Mouse (Mus musculus) liver, embryonic 16.5 days (tissue): Measurements from ENCODE around the gene Thrap3. TPM values are rescaled to one million over a fixed set of nuclear protein-coding genes. Genes with fewer than 3 reads are reported as not detected.

ENCODE experiments used
- ATAC-seq: fragments of 200-750 bp; cut with Nextera tagmentation; 2 replicates; pipeline ENCODE4 v1.8.0; 2017; ENCODE audit warnings: low read depth, mild to moderate bottlenecking, moderate number of reproducible peaks, moderate library complexity
- H3K27ac ChIP-seq: fragments of 300-500 bp; sonication (generic); 2 replicates; pipeline ENCODE4 v1.5.1; 2014; ENCODE audit warnings: mild to moderate bottlenecking, low read length
- H3K27me3 ChIP-seq: fragments of 300-500 bp; sonication (generic); 2 replicates; pipeline ENCODE4 v1.6.1; 2014; ENCODE audit warnings: low read depth, low read length, mixed read lengths; ENCODE audit not compliant: control insufficient read depth, insufficient read depth
- H3K36me3 ChIP-seq: fragments of 300-500 bp; sonication (generic); 2 replicates; pipeline ENCODE4 v1.6.1; 2014; ENCODE audit warnings: mild to moderate bottlenecking; ENCODE audit not compliant: control insufficient read depth, insufficient read depth
- H3K4me1 ChIP-seq: fragments of 300-500 bp; sonication (generic); 2 replicates; pipeline ENCODE4 v1.6.1; 2014; ENCODE audit warnings: low read depth, low read length, mixed read lengths; ENCODE audit not compliant: control insufficient read depth
- H3K4me2 ChIP-seq: fragments of 300-500 bp; sonication (generic); 2 replicates; pipeline ENCODE4 v1.6.1; 2014; ENCODE audit warnings: low read depth, low read length, mixed read lengths
- H3K4me3 ChIP-seq: fragments of 300-500 bp; sonication (generic); 2 replicates; pipeline ENCODE4 v1.5.1; 2014; ENCODE audit warnings: low read depth, mild to moderate bottlenecking, low read length
- H3K9ac ChIP-seq: fragments of 300-500 bp; sonication (generic); 2 replicates; pipeline ENCODE4 v1.6.1; 2014; ENCODE audit warnings: low read depth, low read length
- H3K9me3 ChIP-seq: fragments of 300-500 bp; sonication (generic); replicated peaks from 2 replicates; pipeline ENCODE4 v1.6.1; 2016; ENCODE audit warnings: low read length; ENCODE audit not compliant: control insufficient read depth
- WGBS: fragments of 180-500 bp; shearing (Covaris S2); extraction: QIAGEN DNeasy Blood & Tissue Kit; methylation state at CpG from one replicate; pipeline ENCODE4 v1.1.7; 2014; ENCODE audit not compliant: insufficient replicate concordance; 5-methylcytosine and 5-hydroxymethylcytosine counted together
- polyA plus RNA-seq: library from polyadenylated mRNA; unstranded; fragments of >200 nt; fragmentation: Nextera tagmentation; extraction: Ambion mirVana; gene quantifications from 2 replicates; pipeline ENCODE4 v1.2.1, GENCODE M21; 2015

Gene Thrap3
- polyA plus RNA-seq, 1 experiment from 2014 or later: 78.4 TPM

DNA sequence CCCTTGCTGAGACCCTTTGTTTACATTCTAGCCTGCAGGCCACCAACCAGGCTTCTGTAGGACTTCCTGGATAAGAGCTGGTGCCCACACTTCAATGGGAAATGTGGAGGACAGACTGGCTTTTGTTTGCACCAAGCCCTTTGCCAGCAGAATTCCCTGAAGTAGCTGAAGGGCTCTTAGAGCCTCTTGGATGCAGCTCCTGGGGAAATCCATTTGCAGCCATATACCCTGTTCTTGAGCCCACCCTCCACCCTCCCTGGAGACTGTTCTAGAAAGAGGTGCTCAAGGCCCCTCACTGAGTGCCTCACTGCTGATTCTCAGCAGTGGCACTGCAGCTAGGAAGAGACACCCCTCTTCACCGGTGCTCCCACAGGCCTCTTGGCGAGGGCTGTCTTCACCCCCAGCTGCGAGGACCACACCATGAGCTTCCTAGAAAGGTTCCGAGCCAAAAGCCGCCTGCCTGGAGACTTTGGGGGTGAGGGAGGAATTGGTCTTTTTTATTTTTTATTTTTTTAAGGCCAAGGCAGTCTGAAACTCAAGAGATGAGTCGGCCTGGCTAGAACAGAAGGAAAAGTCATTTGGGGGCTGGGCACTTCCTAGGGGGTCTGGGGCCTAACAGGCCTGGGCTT is 69.8 kb downstream of the Thrap3 start:
- no peak overlapping the region for H3K4me3 ChIP-seq
- no peak overlapping the region for H3K4me2 ChIP-seq
- no peaks in the 10 kb centered on the region for H3K27me3 ChIP-seq
- H3K9me3 ChIP-seq: no peaks in the 10 kb centered on the region
- no peaks in the 10 kb centered on the region; the same call in 1 of the 2 replicates for H3K4me1 ChIP-seq
- WGBS: 75% methylated on average over 6 of the region's 6 CpGs
- peaks cover 12% of the 10 kb centered on the region for H3K36me3 ChIP-seq
- H3K9ac ChIP-seq: no peak overlapping the region
- no peak for ATAC-seq
- H3K27ac ChIP-seq: no peak overlapping the region

DNA sequence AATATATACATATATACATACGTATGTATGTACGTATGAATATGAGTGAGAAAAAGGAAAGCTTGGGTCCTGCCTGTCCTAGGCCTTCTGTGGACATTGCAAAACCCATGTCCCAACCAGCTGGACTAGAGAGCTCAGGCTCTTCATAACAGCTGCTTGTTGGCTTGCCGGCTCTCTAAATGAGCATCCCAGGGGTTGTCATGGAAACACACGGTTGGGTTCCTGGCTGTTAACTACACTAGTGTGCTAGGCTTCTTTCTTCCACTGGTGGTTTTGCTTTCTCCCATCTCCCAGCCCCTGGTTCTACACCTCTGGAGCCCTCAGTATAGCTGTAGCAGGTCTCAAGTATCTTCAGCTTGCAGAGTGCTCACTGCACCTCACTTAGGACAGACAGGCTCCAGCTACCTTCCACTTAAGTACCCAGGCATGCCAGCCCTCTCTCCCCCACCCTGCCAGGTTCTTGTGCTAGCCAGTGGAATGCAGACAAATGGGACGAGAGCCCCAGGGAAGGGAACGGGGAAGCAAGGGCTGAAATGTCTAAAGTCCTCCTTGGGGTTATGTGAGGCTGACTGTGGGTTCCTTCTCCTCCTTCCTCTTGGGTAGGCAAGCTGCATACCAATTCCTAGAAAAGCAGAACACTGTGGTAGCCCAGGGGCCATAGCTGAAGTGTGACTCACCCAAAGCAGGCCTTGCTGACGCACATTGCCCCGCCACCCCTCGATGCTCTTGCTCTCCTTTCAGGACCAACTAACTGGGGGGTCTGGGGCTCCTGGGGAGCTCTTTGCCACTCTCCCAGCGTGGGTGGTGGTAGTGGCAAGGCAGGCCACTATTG is 71.1 kb downstream of the Thrap3 start:
- no peak overlapping the region for H3K9ac ChIP-seq
- ATAC-seq: peak; percentile 45

DNA sequence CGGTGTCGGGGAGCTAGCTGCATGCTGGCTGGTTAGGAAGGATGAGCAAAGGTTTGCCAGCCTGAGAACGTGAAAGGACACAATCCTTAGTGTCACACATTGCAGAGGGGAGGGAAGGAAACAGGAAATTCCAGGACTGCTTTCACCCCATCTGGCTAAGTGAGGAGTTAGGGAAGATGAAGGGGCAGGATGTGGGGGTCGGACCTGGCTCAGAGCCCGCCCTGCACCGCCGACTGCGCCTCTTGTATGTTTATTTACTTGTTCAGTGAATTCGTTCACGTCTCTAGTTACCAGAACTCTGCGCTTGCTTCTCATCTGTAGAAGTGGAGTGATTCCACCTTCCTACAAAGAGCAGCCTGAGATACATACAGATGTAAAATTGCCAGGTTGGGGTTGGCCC is 72.1 kb downstream of the Thrap3 start:
- no peak overlapping the region for H3K4me3 ChIP-seq
- ATAC-seq: no peak
- 79% methylated on average over 11 of the region's 11 CpGs for WGBS
- H3K9ac ChIP-seq: no peak overlapping the region
- no peak overlapping the region for H3K4me2 ChIP-seq
- H3K36me3 ChIP-seq: peaks cover 12% of the 10 kb centered on the region
- H3K9me3 ChIP-seq: no peaks in the 10 kb centered on the region
- peak overlapping the region; percentile 10 for H3K27ac ChIP-seq
- no peaks in the 10 kb centered on the region; the same call in 1 of the 2 replicates for H3K4me1 ChIP-seq
- no peaks in the 10 kb centered on the region for H3K27me3 ChIP-seq

More for the DNA sequence above, 71.1 kb downstream of the Thrap3 start:
- H3K4me2 ChIP-seq: no peak overlapping the region
- 56% methylated on average over 10 of the region's 10 CpGs for WGBS
- H3K27ac ChIP-seq: peak overlapping the region; percentile 8; the same call in 1 of the 2 replicates
- H3K4me1 ChIP-seq: no peaks in the 10 kb centered on the region; the same call in 1 of the 2 replicates
- H3K27me3 ChIP-seq: no peaks in the 10 kb centered on the region
- H3K4me3 ChIP-seq: no peak overlapping the region
- peaks cover 12% of the 10 kb centered on the region for H3K36me3 ChIP-seq
- no peaks in the 10 kb centered on the region for H3K9me3 ChIP-seq

DNA sequence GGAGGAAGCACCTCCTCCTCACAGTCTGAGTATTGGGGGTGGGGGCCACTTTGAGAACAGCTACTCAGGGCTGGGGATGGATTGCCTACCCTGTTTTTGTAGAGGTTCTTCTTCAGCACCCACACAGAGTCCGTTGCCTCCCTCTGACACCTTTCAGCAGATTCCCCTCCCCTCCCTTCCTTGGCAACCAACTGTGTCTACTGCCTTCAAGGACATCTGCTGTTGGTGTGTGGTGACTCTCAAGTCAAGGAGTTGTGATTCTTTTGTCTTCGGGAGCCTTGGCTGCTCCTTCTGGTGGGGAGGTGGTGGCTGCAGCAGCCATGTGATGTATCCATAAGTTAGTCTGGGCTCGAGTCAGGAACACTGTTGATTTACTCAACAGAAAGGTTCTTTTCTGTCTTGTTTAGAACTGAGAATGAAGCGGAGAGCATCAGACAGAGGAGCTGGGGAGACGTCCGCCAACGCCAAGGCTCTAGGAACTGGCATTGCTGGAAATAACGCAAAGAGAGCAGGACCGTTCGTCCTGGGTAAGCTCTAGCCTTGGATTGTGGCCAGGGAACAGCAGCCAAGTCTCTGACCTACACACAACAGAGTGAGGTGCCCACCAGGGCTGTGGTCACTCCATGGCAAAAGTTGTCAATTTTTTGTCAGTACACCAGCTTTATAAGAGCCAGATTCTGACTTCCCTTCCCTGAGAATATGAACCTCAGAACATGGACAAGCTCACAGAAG is 79.1 kb downstream of the Thrap3 start:
- Histone ChIP-seq H3K27ac (no peak overlapping the region), H3K4me1 (no peaks in the 10 kb centered on the region), H3K27me3 (no peaks in the 10 kb centered on the region), H3K4me3 (no peak overlapping the region), H3K9ac (no peak overlapping the region), H3K4me2 (no peak overlapping the region), H3K9me3 (no peaks in the 10 kb centered on the region), H3K36me3 (peaks cover 1% of the 10 kb centered on the region; the same call in 1 of the 2 replicates)
- WGBS: 75% methylated on average over 10 of the region's 10 CpGs
- ATAC-seq: no peak

DNA sequence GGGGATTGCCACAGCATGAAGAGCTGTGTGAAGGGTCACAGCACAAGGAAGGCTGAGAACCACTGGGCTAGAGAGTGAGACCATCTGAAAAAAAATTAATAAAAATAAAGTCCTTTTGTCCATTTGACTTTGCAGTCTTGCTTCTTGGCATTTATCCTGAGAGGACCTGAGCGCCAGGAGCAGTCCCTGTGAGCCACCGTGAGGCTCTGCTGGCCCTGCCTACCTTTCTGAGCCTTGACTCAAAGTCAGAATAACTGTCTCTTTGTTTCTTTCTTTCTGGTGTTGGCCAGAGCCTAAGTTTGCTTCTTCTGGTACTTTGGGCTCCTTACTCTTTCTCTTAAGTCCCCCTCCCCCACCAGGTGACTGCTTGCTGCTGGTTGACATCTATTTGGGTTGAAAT is 82.1 kb downstream of the Thrap3 start:
- no peak overlapping the region for H3K4me3 ChIP-seq
- no peak overlapping the region for H3K27ac ChIP-seq
- WGBS: 92% methylated on average over 2 of the region's 2 CpGs
- no peaks in the 10 kb centered on the region for H3K36me3 ChIP-seq
- no peak overlapping the region for H3K9ac ChIP-seq
- H3K27me3 ChIP-seq: no peaks in the 10 kb centered on the region
- peaks cover 2% of the 10 kb centered on the region; the same call in 1 of the 2 replicates for H3K4me1 ChIP-seq
- H3K4me2 ChIP-seq: no peak overlapping the region
- H3K9me3 ChIP-seq: no peaks in the 10 kb centered on the region
- no peak for ATAC-seq

DNA sequence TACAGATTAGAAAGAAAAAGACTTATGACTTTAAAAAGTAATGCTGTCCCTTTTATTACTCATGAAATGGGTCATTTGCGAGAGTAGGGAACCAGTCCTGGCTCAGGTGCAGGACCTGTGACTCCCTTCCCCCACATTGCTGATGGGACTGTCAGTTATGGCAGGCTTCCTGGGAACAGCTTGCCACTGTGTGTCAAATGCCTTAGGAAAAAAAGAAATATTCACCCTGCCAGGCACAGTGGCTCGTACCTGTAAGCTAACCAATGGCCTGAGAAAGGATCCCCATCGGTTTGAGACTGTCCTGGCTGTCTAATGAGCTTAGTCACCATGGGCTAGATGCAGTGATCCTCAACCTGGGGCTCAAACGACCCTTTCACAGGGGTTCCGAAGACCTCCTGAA is 82.5 kb downstream of the Thrap3 start:
- Histone ChIP-seq H3K4me2 (no peak overlapping the region), H3K36me3 (no peaks in the 10 kb centered on the region), H3K27ac (no peak overlapping the region), H3K27me3 (no peaks in the 10 kb centered on the region), H3K4me3 (no peak overlapping the region), H3K4me1 (peaks cover 7% of the 10 kb centered on the region; the same call in 1 of the 2 replicates), H3K9ac (no peak overlapping the region), H3K9me3 (no peaks in the 10 kb centered on the region)
- ATAC-seq: no peak
- WGBS: 75% methylated on average over 5 of the region's 5 CpGs

DNA sequence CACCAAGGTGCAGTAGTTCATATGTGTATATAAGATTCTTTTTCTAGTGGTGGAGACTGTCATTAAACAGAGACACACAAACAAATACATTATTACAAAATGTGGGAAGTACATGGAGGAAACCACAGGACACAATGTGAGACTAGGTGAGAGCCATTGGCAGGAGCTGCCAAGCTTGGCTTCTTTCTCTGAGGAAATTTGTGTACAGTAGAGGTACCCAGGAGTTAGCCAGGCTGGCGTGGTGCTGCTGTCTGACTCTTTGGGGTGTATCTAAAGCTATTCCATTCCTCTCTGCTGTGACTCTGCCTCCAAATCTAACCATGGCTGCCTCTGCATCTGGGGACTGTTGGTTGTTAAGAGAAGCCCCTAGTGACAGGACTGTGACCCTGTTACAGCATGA is 83.5 kb downstream of the Thrap3 start:
- Histone ChIP-seq H3K27ac (no peak overlapping the region), H3K27me3 (no peaks in the 10 kb centered on the region), H3K9ac (no peak overlapping the region), H3K4me2 (no peak overlapping the region), H3K9me3 (no peaks in the 10 kb centered on the region), H3K36me3 (no peaks in the 10 kb centered on the region), H3K4me3 (no peak overlapping the region), H3K4me1 (peaks cover 8% of the 10 kb centered on the region; the same call in 1 of the 2 replicates)
- ATAC-seq: no peak
- 45% methylated on average over 1 of the region's 1 CpGs for WGBS

DNA sequence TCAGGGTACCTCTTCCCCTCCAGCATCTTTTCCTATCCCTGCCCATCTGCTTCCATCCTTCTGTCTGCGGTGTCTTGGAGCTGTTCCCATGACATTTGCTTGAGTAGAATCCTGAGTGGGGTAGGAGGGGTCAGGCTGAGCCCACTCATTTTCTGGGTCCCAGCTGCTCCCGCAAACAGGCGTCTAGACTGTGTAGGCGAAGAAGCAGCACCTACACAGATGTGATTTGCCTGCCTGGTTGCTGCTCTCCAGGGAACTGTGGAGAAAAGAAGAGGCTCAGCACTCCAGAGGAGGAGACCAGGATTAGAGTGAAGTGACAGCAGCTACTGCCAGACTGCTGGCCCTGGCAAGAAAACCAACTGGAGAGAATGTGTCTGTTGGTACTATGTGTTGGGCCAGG is 83.9 kb downstream of the Thrap3 start:
- Histone ChIP-seq H3K27me3 (no peaks in the 10 kb centered on the region), H3K4me1 (peaks cover 10% of the 10 kb centered on the region; the same call in 1 of the 2 replicates), H3K27ac (no peak overlapping the region), H3K9ac (no peak overlapping the region), H3K36me3 (no peaks in the 10 kb centered on the region), H3K4me2 (no peak overlapping the region), H3K4me3 (no peak overlapping the region), H3K9me3 (no peaks in the 10 kb centered on the region)
- ATAC-seq: no peak
- 77% methylated on average over 4 of the region's 4 CpGs for WGBS
